Mouse (Mus musculus) hindbrain, embryonic 14.5 days (tissue): Measurements from ENCODE around the gene Clint1. TPM values are rescaled to one million over a fixed set of nuclear protein-coding genes. Genes with fewer than 3 reads are reported as not detected.

Experiments used
- ATAC-seq: fragments of 200-750 bp; cut with Nextera tagmentation; 2 replicates; pipeline ENCODE4 v1.8.0; 2017; ENCODE audit warnings: moderate number of reproducible peaks, mild to moderate bottlenecking, moderate TSS enrichment, moderate library complexity; ENCODE audit not compliant: low FRiP score
- DNase-seq: peaks from one replicate; pipeline ENCODE4 v3.0.0-alpha.2; 2015; ENCODE audit warnings: low spot score
- H3K27ac ChIP-seq: fragments of 300-500 bp; sonication (generic); 2 replicates; pipeline ENCODE4 v1.5.1; 2014; ENCODE audit warnings: mild to moderate bottlenecking, moderate library complexity
- H3K27me3 ChIP-seq: fragments of 300-500 bp; sonication (generic); 2 replicates; pipeline ENCODE4 v1.6.1; 2014; ENCODE audit warnings: mild to moderate bottlenecking, low read length, mixed read lengths; ENCODE audit not compliant: control insufficient read depth, insufficient read depth
- H3K36me3 ChIP-seq: fragments of 300-500 bp; sonication (generic); replicated peaks from 2 replicates; pipeline ENCODE4 v1.6.1; 2014; ENCODE audit not compliant: control insufficient read depth, insufficient read depth
- H3K4me1 ChIP-seq: fragments of 300-500 bp; sonication (generic); replicated peaks from 2 replicates; pipeline ENCODE4 v1.6.1; 2014; ENCODE audit warnings: antibody characterized with exemption, low read length, mixed read lengths; ENCODE audit not compliant: control insufficient read depth, insufficient read depth
- H3K4me2 ChIP-seq: fragments of 300-500 bp; sonication (generic); replicated peaks from 2 replicates; pipeline ENCODE4 v1.6.1; 2014; ENCODE audit warnings: mild to moderate bottlenecking, moderate library complexity
- H3K4me3 ChIP-seq: fragments of 300-500 bp; sonication (generic); replicated peaks from 2 replicates; pipeline ENCODE4 v1.5.1; 2014; ENCODE audit warnings: mild to moderate bottlenecking, low read length
- H3K9ac ChIP-seq: fragments of 300-500 bp; sonication (generic); 2 replicates; pipeline ENCODE4 v1.6.1; 2014
- H3K9me3 ChIP-seq: fragments of 300-500 bp; sonication (generic); 2 replicates; pipeline ENCODE4 v1.6.1; 2016; ENCODE audit warnings: low read length; ENCODE audit not compliant: control insufficient read depth
- WGBS: fragments of 180-500 bp; shearing (Covaris S2); extraction: QIAGEN DNeasy Blood & Tissue Kit; methylation state at CpG from one replicate; pipeline ENCODE4 v1.1.7; 2014; 5-methylcytosine and 5-hydroxymethylcytosine counted together
- polyA plus RNA-seq: library from polyadenylated mRNA; unstranded; fragments of >200 nt; fragmentation: Nextera tagmentation; extraction: Ambion mirVana; gene quantifications from 2 replicates; pipeline ENCODE4 v1.2.1, GENCODE M21; 2014

The Clint1 gene
- polyA plus RNA-seq, 1 experiment from 2014 or later: 39.0 TPM

GRCm38 (mm10) chr11:45927456-45927855, 75.6 kb downstream of the Clint1 start:
- DNase-seq (no peak), ATAC-seq (no peak)
- Histone ChIP-seq H3K27ac (no peak overlapping the region), H3K27me3 (no peaks in the 10 kb centered on the region), H3K4me3 (no peak overlapping the region), H3K4me1 (peaks cover 3% of the 10 kb centered on the region; the same call in 1 of the 2 replicates), H3K9ac (no peak overlapping the region), H3K36me3 (peaks cover 26% of the 10 kb centered on the region), H3K4me2 (no peak overlapping the region), H3K9me3 (no peaks in the 10 kb centered on the region)
- WGBS: 61% methylated on average over 5 of the region's 5 CpGs

- Histone ChIP-seq H3K9me3 (no peaks in the 10 kb centered on the region), H3K4me1 (no peaks in the 10 kb centered on the region; the same call in 1 of the 2 replicates), H3K4me3 (no peak overlapping the region), H3K9ac (no peak overlapping the region), H3K27me3 (no peaks in the 10 kb centered on the region), H3K4me2 (no peak overlapping the region), H3K36me3 (peaks cover 47% of the 10 kb centered on the region), H3K27ac (no peak overlapping the region)
- WGBS: 88% methylated on average over 10 of the region's 10 CpGs
- DNase-seq (no peak), ATAC-seq (no peak)
These were observed 77.7 kb downstream of the Clint1 start for GRCm38 (mm10) chr11:45929541-45929940.

GRCm38 (mm10) chr11:45932771-45933170, 80.9 kb downstream of the Clint1 start:
- 92% methylated on average over 10 of the region's 10 CpGs for WGBS
- Histone ChIP-seq H3K9ac (no peak overlapping the region), H3K36me3 (peaks cover 78% of the 10 kb centered on the region), H3K4me1 (no peaks in the 10 kb centered on the region), H3K27me3 (no peaks in the 10 kb centered on the region), H3K9me3 (no peaks in the 10 kb centered on the region), H3K27ac (no peak overlapping the region), H3K4me3 (no peak overlapping the region), H3K4me2 (no peak overlapping the region)
- DNase-seq: no peak
- ATAC-seq: no peak

GRCm38 (mm10) chr11:45937478-45937877, 85.6 kb downstream of the Clint1 start:
- Histone ChIP-seq H3K27ac (no peak overlapping the region), H3K36me3 (peaks cover 52% of the 10 kb centered on the region), H3K4me1 (0 out of 2 replicates have a peak, but pooled peaks cover 6% of the 10 kb centered on the region), H3K9me3 (no peaks in the 10 kb centered on the region), H3K4me3 (no peak overlapping the region), H3K27me3 (no peaks in the 10 kb centered on the region), H3K4me2 (no peak overlapping the region), H3K9ac (no peak overlapping the region)
- 98% methylated on average over 8 of the region's 8 CpGs for WGBS
- no peak for DNase-seq
- no peak for ATAC-seq

- Histone ChIP-seq H3K4me3 (no peak overlapping the region), H3K9ac (no peak overlapping the region), H3K4me2 (no peak overlapping the region), H3K4me1 (peaks cover 21% of the 10 kb centered on the region; the same call in 1 of the 2 replicates), H3K27me3 (no peaks in the 10 kb centered on the region), H3K9me3 (no peaks in the 10 kb centered on the region), H3K27ac (no peak overlapping the region), H3K36me3 (peaks cover 38% of the 10 kb centered on the region)
- ATAC-seq (no peak), DNase-seq (no peak)
- WGBS: 88% methylated on average over 8 of the region's 8 CpGs
These were observed 87.1 kb downstream of the Clint1 start for GRCm38 (mm10) chr11:45938917-45939316.

DNA sequence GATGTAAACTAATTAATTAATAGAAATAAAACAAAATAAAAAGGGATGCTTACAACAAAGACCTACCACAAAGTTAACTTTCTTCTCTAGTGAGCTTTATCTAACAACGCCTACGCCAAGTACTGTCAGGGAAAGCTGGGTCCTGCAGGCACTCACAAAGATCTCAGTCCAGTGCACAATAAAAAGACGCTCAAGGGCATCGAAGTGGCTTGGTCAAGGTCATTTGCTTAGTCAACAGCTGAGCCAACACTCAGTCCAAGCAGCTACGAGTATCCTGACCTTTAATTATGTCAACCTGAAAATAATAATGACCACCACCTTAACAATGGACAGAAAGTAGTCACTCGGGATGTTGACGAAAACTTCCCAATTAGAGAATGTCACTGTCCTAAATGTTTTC, 90.4 kb downstream of the Clint1 start:
- no peaks in the 10 kb centered on the region for H3K27me3 ChIP-seq
- H3K9me3 ChIP-seq: no peaks in the 10 kb centered on the region
- H3K4me1 ChIP-seq: peaks cover 22% of the 10 kb centered on the region; the same call in 1 of the 2 replicates
- no peak overlapping the region for H3K4me3 ChIP-seq
- DNase-seq: no peak
- peaks cover 4% of the 10 kb centered on the region for H3K36me3 ChIP-seq
- no peak overlapping the region for H3K9ac ChIP-seq
- no peak for ATAC-seq
- H3K4me2 ChIP-seq: no peak overlapping the region
- WGBS: 92% methylated on average over 7 of the region's 7 CpGs
- no peak overlapping the region for H3K27ac ChIP-seq

GRCm38 (mm10) chr11:45943108-45943705, 91.4 kb downstream of the Clint1 start:
- WGBS: 55% methylated on average over 7 of the region's 7 CpGs
- DNase-seq: peak; percentile 35

GRCm38 (mm10) chr11:45943891-45944642, 92.2 kb downstream of the Clint1 start:
- Histone ChIP-seq H3K36me3 (peaks cover 12% of the 10 kb centered on the region), H3K4me3 (peak overlapping the region; percentile 92), H3K4me1 (peaks cover 22% of the 10 kb centered on the region; the same call in 1 of the 2 replicates), H3K9me3 (no peaks in the 10 kb centered on the region), H3K27me3 (no peaks in the 10 kb centered on the region), H3K27ac (peak overlapping the region; percentile 77), H3K9ac (peak overlapping the region; percentile 91), H3K4me2 (peak overlapping the region; percentile 84)
- DNase-seq (no peak), ATAC-seq (peak; percentile 53)
- WGBS: under 1% methylated on average over 49 of the region's 49 CpGs

More at GRCm38 (mm10) chr11:45943108-45943705, 91.4 kb downstream of the Clint1 start:
- Histone ChIP-seq H3K9me3 (no peaks in the 10 kb centered on the region), H3K27ac (0 out of 2 replicates have a peak overlapping the region, but pooled peaks have one; percentile 20), H3K4me3 (peak overlapping the region; percentile 92), H3K4me2 (peak overlapping the region; percentile 84), H3K4me1 (peaks cover 22% of the 10 kb centered on the region; the same call in 1 of the 2 replicates), H3K9ac (peak overlapping the region; percentile 91), H3K27me3 (no peaks in the 10 kb centered on the region), H3K36me3 (peaks cover 4% of the 10 kb centered on the region; the same call in 1 of the 2 replicates)
- no peak for ATAC-seq

DNA sequence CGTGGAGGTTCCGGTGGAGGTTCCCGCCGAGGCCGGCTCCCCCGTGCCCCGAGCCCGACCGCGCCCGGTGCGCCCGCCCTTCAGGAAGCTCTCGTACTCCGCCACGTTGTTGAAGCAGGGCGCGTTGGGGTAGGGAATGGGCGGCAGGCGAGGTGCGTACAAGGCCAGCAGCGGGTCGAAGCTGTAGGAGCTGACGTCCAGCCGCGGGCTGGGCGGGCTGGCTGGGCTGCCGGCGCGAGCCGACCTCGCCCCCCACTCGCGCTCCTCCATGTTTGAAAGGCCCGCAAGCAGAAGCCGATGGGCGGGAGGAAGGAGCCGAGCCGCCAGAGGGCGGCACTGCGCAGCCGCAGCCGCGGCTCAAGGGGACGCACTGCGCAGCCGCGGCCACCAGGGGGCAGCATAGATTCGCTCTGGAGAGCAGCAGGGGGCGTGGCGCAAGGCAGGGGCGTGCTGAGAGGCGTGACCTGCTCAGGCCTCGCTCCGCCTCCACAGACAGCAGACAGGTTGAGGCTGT, 92.8 kb downstream of the Clint1 start, which contains the start of gene Lsm11:
TSS of gene Lsm11 (minus strand) at position 293 of the 514 bp plus-strand sequence.
- WGBS: under 1% methylated on average over 53 of the region's 55 CpGs
- Histone ChIP-seq H3K9me3 (no peaks in the 10 kb centered on the region), H3K4me2 (peak within 1 kb of the TSS; percentile 84), H3K9ac (peak within 1 kb of the TSS; percentile 91), H3K27me3 (no peaks in the 10 kb centered on the region), H3K36me3 (peaks cover 17% of the 10 kb centered on the region), H3K4me1 (peaks cover 22% of the 10 kb centered on the region; the same call in 1 of the 2 replicates), H3K4me3 (peak within 1 kb of the TSS; percentile 92), H3K27ac (peak within 1 kb of the TSS; percentile 77)
- peak; percentile 86 for ATAC-seq
- DNase-seq: peak; percentile 99
